Mouse (Mus musculus): ENCODE data around the gene Exoc4.

Gene Exoc4

DNA sequence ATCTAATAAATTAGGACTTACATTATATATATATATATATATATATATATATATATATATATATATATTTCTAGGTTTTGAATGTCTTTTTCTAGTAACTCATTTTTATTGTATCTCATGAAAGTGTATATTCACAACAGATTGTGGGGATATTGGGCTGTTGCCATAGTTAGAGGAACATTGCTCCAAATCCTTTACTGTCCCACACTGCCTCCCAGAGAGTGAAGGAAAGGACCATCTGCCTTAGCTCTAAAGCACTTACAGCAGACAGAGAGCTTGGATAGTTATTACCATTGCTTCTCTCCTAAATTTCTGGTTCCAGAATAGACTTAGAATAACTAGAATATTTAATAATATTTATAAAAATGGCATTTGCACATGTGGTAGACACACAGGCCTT is 512.7 kb downstream of the Exoc4 start:
- no peak for DNase-seq (ENCODE audit: low spot score in 2 of 2)

DNA sequence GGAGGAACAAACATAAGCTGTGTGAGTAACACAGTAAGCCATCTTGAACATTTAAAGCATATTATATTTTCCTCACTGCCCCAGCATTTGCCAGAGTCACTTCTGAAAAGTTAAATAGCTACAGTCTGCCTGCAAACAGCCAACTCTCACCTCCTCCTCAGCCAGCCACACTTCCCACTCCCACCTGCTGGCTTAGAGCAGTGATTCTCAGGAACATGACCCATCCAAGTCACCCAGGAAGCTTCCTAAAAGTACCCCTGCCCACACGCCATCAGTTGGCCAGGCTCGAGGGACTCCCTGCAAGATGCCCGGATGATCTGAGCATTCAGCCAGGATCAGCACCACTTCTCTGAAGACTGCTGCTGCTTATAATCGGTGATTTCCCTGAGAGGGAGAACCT is 514.4 kb downstream of the Exoc4 start:
- no peak for DNase-seq (ENCODE audit: low spot score in 2 of 2)

DNA sequence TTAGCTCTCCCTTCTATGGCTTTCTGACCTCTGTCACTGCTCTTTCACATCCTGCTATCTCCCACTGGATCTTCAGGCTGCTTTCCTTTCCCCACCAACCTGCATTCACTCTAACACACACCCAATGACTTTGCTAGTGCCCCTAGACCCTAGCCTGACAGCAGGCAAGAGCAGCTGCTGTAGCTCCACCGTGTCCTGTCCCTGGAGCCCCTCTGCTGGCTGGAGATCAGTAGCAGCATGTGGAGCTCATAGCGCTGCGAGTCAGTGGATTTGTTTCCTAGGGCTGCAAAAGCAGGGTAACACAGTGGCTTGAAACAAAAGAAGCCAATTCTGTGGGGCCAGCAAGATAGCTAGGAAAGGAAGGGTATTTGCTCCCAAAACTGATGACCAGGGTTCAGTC is 515.1 kb downstream of the Exoc4 start:
- peak in 1 of 2 experiments; percentile 14 for DNase-seq (ENCODE audit: low spot score in 2 of 2)

DNA sequence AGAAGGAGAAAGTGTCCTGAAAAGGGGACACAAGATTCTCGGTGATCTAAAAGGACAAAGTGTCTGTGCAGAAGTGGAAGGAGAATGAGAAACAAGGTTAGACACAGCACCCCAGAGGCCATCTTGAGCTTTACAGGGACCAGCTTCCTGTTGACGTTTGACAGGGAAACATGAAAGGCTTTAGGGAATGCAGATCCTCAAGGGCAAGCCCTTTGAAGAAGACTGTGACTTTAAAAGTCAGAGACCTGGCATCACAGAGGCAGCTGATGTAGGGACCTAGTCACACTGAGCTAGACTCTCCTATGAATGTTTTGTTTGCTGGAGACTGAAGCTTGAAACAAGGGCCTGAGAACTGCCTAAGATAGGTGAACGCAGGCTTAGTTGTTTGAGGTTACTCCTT is 520.4 kb downstream of the Exoc4 start:
- no peak for DNase-seq (ENCODE audit: low spot score in 2 of 2)

DNA sequence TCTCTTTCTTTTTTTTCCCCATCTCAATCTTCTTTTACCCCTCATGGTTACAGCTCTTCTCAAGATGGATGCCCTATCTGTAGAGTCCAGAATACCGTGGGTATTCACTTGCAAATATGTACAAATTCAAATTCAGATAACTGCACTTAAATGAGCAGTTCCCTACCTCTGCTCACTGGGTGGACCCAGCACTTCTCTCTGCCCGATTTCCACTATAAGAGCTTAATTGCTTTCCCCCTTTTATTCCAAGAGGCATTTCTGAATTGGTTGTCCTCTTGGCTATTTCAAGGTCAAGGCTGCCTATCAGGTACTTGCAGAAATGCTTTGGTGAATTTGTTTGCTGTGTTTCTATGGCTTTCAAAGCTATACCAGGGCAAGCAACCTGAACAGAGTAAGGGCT is 521.1 kb downstream of the Exoc4 start:
- no peak for DNase-seq (ENCODE audit: low spot score in 2 of 2)

DNA sequence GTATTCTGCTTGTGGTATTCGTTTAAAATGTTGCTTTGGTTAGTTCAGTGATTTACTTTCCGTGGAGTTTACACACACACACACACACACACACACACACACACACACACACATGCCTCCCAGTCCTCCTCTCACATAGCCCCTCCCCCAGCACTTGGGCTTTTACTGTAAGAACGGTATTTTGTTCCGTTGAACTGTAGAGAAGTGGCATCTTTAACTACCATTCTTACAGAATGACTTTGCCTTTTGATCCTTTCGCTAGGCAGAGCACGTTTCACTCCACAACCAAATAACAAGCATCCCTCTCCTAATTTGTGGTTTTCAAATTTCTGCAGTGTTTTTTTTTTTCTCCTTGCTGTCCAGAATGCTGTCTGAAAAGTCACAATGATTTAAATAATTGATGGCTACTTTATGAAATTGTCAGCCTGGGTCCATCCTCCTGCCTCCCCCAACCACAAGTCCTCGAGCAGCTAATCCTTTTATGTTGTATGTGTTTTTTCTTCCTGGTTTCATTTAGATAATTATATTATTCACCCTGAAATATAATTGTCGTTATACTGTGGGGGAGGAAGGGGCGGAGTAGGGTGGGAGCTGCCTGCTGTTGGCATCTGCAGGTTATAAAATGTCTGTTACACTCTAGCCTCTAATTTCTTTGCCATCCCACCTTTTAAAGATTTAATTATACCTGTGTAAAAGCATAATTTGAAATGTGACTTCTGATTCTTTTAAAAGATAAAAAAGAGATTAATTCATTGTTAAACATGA is 523.8 kb downstream of the Exoc4 start:
- no peak for DNase-seq (ENCODE audit: low spot score in 2 of 2)

DNA sequence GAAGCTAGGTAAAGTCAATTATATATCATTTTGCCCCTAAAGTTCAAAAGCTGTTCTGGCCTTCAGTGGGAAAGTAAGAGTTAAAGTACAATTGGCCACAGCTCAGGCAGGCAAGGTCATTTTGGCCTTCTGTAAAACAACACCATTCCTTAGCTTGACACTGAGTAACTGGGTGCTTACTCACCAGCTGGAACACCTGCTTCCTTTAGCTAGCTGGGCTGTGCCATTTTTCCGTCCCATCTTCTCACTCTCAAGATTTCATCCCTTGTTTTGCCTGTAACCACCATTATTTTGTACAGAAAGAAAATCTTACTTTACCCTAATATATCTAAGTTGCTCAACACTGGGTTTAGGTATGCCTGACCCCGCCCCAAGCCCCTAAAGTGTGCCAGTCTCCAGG is 543.7 kb downstream of the Exoc4 start:
- DNase-seq (ENCODE audit: low spot score in 2 of 2), result no peak

DNA sequence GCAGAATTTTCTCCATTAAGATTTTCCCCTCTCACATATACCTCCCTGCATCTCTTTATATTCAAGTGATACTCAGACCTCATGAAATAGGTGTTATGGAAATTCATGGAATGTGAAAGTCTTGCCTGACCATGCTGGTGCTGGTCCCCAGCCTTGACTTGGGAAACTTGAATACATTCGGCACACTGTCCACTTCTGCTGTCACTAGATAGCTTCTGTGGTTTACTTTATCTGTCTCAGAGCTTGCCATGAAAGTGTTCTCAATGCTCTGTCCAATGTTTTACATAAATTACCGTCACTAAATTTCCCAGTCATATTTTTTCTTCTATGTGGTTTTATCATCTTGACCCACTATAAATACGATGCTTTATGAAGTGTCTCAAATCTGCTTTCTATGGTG is 552.4 kb downstream of the Exoc4 start:
- no peak for DNase-seq (ENCODE audit: low spot score in 2 of 2)

DNA sequence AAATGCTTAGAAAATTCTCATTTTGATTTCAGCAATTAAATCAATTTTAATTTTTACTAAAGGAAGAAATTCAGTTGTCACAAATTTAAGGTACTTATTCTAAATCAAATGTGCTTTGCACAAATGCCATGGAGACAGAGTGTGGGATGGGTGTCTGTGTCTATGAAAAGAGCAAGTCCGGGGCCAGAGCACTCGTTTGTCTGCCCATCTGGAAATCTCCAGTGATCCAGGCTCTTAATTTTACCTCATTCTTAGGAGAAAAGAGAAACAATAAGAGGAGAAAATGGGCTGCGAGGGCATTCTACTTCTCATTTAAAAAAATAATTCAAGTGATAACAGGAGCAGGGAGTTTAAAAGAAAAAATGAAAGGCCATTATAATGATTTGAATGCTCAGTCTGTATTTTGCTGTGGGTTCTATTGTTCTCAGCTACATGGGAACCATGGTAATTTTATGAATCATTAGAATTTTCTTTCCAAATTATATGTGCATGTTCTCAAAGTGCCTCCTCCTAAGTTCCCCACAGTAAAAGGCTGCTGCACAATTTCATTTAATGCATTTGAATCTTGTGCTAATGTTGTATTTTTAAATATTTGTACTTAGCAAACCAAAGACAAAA is 554.7 kb downstream of the Exoc4 start:
- DNase-seq (ENCODE audit: low spot score in 2 of 2), result no peak

DNA sequence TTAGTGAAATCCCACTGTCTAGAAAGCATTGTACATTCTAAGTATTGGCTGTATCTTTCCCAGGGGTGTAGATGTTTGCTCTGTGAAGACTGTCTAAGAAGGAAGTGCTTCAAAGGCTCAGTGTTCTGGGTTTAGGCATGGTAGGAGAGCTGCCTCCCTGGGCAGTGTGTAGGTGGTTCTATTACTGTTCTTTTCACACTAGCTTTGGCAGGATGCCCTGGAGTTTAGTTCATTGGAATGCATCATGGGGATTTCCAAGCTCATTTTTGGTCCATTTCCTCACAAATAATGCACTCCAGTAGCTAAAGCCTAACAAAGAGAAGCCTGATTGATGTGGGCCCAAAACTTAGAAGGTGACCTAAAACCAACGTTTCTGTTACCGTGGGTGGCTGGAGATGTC is 555.9 kb downstream of the Exoc4 start:
- no peak for DNase-seq (ENCODE audit: low spot score in 2 of 2)

DNA sequence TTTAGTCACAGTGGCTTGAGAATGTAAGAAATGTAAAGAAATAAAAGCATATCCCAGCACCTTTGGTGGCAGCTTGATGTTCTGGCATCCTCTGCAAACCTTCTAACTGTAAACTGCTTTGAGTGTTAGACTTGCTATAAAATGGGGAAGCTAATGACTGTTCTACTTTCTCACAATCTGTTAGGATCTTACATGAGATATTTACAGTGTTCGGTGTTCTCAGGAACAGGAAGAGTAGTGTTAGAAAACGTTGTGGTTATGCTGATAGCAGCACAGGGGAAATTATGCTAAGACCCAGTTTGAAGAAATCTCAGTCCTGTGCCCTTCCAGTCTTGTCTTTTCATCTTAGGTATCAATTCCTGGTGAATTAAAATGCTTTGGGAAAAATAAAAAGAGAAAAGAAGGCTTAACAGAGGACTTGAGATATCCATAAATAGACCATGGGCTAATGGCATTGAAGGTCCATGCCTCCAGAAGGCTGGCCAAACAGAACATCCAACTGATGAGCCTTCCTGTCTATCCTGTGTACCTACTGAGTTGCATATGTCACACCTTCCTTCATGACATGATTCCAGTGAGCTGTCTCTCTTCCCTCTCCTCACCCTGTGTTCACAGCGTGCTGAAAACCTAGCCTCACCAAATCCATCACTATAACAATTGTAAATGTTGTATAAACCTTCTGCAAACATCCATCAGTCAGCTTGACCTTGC is 557.3 kb downstream of the Exoc4 start:
- DNase-seq (ENCODE audit: low spot score in 2 of 2), result no peak

DNA sequence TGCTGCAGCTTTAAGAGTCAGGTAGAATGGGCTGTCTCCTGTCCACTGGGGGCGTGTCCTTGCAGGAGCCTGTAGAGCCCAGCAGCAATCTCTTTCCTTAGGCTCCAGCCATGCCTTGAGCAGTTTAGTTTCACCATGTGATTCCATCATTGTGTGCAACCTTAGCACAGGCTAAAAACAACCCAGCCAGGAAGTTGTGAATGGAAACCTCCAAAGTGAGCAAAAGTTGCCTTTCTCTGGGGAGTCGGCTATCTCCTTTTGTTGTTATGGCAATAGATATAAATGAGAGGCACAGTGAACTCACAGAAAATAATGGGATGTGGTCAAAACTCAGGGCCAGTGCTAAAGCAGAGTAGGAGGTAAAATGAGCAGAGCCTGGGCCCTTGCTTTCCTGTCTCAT is 565.5 kb downstream of the Exoc4 start:
- no peak for DNase-seq (ENCODE audit: low spot score in 2 of 2)

DNA sequence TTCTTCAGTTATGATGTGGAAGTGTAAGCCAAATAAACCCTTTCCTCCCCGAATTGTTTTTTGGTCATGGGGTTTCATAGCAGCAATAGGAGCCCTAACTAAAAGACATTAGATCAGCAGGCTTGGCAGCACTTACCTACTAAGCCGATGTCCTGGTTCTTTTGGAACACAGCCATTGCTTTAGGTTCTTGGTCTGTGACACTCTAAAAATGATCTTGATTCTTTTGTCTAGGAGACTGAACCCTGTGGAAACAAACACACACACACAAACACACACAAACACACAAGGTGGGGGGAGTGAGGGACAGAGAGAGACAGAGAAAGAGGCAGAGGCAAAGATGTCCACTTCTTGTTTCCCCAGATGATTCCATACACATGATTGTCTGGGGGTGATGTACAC is 574.3 kb downstream of the Exoc4 start:
- DNase-seq (ENCODE audit: low spot score in 2 of 2), result no peak

DNA sequence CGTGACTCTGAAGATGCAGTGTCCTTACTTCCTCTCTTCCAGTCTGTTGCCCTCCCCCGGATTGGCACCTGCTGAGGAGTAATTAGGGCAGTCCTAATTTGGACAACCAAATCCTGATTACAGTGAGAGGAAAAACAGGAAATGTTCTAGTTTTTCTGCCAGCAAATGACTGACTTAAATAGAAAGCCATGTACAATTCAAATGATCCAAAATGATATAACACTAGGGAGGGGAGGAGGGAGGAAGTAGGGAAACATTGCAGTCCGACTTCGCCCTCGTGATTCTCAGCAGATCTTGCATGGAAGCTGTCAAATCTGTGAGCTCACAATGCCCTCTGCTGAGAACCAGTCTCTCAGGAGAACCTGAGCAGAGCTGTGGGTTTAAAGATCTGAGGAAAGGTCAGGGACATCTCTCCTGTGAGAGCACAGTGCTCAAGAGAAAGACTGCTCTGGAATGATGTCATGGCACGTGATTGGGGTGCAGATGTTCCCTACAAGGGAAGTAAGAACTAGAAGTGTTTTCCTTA is 575.0 kb downstream of the Exoc4 start:
- DNase-seq (ENCODE audit: low spot score in 2 of 2), result no peak

DNA sequence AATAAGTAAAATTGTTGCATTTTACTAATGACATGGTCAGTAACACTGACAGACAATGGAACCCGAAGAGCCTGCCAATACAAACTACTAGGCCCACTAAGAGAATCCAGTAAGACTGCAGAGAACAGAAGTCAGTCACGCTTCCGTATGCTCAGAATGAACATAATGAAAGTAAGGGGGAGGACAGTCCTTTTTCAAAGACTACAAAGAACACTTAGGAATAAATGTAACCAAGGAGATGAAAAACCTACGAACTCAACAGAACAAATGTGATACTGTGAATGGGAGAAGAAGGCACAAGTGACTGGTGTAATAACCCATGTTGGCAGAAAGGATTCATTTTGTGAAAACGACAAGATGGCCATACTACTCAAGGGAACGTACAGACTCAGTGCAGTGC is 579.6 kb downstream of the Exoc4 start:
- DNase-seq (ENCODE audit: low spot score in 2 of 2), result no peak

DNA sequence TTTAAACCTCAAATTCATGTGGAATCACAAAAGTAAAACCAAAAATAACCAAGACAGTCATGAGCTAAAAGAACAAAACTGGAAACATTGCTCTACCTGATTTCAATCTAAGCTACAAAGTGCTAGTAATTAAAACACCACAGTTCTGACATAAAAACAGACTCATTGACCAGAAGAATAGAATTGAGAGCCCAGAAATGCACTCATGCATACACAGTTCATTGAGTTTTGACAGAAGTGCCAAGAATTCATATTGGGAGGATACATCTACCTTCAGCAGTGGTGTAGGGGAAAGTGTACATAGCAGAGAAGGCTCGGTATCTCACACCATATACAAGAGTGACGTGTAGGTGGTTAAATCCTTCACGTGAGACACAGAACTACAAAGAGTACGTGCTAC is 580.4 kb downstream of the Exoc4 start:
- no peak for DNase-seq (ENCODE audit: low spot score in 2 of 2)

DNA sequence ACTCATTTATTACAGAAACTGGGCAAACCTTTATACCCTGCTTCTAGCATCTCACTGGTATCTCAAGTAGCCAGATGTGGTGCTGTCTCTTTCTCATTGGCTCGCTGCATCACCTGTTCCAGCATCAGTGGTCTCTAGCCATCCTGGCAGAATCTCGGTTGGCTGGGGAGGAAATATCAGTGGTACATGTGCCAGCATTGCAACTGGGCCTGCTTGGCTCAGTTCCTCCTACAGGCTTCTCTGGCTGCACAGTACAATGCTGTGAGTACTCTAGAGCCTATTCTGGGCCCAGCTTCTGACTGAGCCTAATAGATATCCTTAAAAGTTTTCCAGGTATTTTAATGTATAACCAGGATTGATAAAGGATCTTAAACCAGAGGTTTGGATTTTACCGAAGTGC is 582.4 kb downstream of the Exoc4 start:
- no peak for DNase-seq (ENCODE audit: low spot score in 2 of 2)

DNA sequence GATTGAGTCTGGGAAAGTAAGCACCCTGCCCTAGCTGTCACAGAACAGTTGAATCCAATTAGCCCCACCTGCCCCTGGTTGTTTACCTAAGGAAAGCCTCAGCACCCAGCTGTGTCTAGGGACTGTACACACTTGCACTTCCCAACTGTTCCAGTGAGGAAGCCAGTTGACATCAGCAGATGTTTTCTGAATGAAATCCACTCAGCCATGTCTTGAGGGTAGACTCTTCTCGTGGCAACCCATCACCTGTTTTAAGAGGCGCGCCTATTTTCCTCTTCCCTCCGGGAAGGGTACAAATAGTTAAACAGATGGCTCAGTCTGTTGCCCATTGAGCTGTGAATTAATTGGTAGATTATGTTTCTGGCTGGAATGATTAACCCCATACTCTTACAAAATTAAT is 584.1 kb downstream of the Exoc4 start:
- DNase-seq (ENCODE audit: low spot score in 2 of 2), result no peak

DNA sequence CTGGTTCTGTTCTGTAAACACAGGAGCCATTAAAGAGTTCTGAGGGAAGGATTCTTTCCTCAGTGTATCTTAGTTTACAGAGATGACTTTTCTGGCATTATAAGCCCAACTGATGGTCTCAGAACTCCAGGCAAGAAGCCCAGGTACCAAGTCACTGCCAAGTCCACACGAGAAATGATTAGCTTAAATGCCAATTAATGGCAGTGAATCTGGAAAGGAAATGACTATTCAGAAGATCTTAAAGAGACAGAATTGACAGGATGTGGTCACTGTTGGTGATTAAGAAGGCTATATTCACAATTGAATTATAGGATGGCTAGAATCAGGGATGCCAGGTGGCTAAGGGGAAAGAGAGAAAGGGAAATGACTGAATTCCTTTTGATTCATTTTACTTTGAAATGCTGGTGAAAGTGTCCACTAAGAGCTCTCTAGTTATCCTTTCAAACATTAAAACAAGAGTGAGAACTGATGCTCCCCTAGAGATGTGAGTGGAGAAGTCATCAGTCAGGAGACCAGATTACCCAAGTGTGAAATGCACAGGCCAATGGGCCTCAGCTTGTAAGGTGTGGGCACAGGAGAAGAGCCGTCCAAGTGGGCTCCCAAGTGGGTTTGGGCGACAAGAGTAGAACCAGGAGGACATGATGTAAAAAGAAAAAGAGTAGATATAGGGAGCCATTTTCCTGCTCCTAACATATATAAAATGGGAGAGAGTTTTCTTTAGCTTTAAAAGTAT is 587.3 kb downstream of the Exoc4 start:
- no peak for DNase-seq (ENCODE audit: low spot score in 2 of 2)

DNA sequence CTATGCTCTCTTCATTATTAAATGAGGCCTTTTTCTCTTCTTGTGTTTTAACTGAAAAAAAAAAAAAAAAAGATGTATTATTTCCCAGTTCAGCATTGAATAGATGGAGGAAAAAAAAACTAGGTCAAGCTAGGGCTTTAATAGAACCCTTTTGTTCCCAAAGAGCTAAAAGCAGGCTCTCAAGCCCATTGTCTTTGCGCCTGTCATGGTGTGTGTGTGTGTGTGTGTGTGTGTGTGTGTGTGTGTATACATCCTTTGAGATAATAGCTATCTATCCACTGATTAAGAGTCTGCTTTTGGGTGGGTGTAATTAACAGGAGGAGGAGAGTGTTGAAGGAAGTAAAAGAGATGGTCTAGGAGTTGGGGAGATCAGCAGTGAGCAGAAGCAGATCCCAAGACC is 594.0 kb downstream of the Exoc4 start:
- no peak for DNase-seq (ENCODE audit: low spot score in 2 of 2)

DNA sequence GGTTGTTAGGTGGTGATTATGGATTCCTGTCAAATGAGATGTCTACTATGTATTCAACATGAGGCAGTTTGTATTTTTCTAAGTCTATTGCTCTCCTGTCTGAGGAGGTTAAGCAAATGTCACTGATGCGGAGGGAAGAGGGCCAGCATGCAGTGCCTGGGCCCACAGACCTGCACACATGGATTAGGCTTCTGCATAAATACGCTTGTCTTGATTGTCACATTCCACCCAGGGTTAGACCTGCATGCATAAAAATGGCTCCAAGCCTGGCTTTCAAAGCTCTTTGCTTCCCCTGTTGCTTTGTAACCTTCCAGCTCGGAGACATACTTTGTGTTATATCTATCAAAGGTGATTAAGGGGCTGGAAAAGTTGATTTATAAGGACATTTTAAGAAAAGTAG is 610.2 kb downstream of the Exoc4 start:
- no peak for DNase-seq (ENCODE audit: low spot score in 2 of 2)

DNA sequence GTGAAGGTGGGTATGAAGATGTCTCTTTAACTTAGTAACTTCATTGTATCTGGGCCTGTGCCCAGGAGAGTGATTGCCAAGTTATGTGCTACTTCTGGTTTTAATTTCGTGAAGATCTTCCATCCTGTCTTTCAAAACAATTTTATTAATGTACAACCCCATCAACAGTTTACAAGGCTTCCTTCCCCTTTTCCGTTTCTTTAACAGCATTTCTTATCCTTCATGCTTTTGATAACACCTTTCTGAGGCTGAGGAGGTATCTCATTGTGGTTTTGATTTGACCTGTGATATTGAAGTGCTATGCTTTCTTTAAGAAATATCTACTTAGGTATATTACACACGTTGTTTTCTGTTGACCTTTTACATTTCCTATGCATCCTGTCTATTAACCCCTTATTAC is 616.9 kb downstream of the Exoc4 start:
- DNase-seq (ENCODE audit: low spot score in 2 of 2), result no peak

Data from cerebellum, postnatal 4 days (tissue).